Mouse (Mus musculus) cerebellum, postnatal 10 days (tissue): ENCODE measurements around the gene Hdac2.

Experiments used
- DNase-seq, 2 experiments: peaks; one replicate each; pipeline ENCODE4 v3.0.0; 2021; ENCODE audit warnings: mixed read lengths in 2 of 2

Hdac2 gene

GRCm38 (mm10) chr10:36974086-36974675 is at the start of gene Hdac2:
TSS of gene Hdac2 (plus strand) at chr10:36974544.
- peak; percentile 94 to 95 for DNase-seq

DNA sequence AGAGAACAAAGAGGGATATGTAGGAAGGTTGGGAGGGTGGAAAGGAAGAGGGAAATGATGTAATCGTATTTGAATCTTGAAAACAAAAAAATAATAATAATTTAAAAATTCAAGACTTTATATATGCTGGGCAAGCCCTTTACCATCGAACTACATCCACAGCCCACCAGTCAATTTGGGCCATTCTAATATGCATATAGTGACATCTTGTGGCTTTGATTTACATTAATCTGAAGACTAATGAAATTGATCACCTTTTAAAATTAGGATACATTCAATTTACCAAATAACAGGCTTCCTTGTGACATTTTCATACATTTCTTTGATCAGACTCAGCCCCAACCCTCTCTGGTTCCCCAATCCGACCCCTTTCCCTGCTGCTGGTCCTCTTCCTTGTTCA is 46.1 kb upstream of the Hdac2 start:
- no peak for DNase-seq

GRCm38 (mm10) chr10:36935863-36936262 is 38.5 kb upstream of the Hdac2 start:
- DNase-seq, result no peak

GRCm38 (mm10) chr10:36936271-36936670 is 38.1 kb upstream of the Hdac2 start:
- DNase-seq, result no peak

DNA sequence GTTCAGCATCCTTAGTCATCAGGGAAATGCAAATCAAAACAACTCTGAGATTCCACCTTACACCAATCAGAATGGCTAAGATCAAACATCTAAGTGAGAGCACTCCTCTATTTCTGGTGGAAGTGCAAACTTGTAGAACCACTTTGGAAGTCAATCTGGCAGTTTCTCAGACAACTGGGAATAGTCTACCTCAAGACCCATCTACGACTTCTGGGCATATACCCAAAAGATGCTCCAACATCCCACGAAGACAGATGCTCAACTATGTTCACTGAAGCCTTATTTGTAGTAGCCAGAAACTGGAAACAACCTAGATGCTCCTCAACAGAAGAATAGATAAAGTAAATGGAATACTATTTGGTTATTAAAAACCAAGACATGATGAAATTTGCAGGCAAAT is 22.6 kb upstream of the Hdac2 start:
- no peak for DNase-seq

DNA sequence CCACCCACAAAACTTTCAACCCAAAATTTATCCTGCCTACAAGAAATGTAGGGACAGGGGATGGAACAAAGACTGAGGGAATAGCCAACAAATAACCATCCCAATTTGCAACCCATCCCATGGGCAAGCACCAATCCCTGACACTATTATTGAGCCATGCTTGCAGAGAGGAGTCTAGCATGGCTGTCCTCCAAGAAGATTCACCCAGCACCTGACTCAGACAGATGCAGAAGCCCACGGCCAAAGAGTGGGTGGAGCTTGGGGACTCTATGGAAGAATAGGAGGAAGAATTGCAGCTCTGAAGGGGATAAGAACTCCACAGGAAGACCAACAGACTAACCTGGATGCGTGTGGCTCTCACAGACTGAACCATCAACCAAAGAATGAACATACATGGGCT is 21.7 kb upstream of the Hdac2 start:
- no peak for DNase-seq

DNA sequence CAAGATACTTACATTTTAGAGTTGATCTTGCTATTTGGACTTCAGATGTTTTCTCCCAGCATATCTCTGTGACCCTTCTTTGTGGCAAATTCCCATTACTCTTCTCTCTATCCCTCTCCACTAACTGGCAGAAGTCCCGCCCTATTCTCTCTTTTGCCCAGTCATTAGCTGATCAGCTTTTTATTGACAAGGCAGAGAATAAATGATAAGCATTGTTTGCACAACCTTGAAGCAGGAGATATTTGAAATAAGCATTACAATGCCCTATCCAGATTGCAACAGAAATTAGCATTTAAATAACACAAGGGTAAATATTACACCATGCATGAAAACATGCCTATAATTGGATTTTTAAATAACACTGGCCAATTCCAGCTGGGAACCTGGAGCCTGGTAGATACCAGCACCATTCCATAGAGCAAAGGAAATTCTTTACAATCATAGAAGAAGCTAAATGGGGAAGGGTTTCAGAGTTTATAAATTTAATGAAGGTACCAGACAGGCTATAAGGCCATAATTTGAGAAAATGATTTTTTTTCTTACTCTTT is 14.7 kb upstream of the Hdac2 start:
- no peak for DNase-seq

GRCm38 (mm10) chr10:36964406-36964805 is 9.9 kb upstream of the Hdac2 start:
- peak; percentile 13 to 23 for DNase-seq

- DNase-seq, result peak; percentile 83 to 84
Measured at GRCm38 (mm10) chr10:36974676-36975520, 554 bp downstream of the Hdac2 start.

- DNase-seq, result peak in 1 of 2 experiments; percentile 6
Measured at GRCm38 (mm10) chr10:36981866-36982265, 7.5 kb downstream of the Hdac2 start.

DNA sequence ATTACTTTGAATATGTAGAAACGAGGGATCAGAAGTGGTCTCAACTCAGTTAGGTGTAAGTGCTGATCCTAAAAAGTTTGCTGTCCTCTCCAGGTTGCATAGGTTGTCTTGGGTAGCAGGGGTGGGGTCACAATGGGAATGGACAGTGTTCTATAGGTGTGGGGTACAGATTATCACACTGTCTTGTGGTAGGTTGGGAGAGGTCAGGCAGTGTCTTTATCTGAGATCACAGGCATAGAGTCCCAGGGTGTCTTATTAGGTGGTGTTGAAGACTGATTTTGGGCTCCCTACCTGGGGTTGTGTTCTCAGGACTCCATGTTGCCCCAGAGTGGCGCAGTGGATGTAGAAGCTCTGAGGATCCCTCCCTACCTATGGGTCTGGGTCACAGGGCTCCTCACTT is 17.8 kb downstream of the Hdac2 start:
- no peak for DNase-seq

DNA sequence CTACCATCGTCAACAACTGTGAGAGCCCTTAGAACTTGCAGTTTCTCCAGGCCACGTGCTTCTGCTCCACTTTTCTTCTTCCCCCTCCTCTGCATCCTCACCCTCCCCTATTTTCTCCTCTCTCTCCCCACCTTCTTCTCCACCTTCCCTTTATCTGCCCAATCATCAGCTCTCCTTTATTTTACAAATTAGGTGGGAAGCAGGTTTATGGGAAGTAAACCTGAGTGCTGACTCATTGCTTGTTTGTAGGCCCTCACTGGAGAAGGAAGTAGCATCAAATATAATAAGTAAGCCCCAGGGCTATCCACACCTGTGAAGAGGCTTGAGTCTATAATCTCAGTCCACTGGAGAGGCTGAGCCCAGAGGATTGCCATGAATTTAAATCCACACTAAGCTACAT is 26.5 kb downstream of the Hdac2 start:
- no peak for DNase-seq

GRCm38 (mm10) chr10:37014274-37015107 is 40.1 kb downstream of the Hdac2 start:
- peak; percentile 84 to 85 for DNase-seq

DNA sequence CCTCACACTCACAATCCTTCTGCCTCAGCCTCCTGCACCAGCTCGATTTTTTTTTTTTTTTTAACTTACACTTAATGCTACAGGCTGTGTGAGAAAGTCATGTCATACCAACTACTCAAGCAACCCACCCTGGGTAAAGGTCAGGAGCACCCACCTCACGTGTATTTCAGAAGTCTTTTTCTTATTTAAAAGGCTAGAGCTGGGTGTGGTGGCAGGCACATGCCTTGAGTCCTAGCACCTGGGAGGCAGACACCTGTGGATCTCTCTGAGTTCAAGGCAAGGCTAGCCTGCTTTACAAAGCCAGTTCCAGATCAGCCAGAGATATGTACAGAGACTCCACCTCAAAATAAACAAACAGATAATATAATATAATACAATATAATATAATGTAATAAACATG is 41.4 kb downstream of the Hdac2 start:
- no peak for DNase-seq

GRCm38 (mm10) chr10:37016200-37016599 is 41.9 kb downstream of the Hdac2 start:
- no peak for DNase-seq

DNA sequence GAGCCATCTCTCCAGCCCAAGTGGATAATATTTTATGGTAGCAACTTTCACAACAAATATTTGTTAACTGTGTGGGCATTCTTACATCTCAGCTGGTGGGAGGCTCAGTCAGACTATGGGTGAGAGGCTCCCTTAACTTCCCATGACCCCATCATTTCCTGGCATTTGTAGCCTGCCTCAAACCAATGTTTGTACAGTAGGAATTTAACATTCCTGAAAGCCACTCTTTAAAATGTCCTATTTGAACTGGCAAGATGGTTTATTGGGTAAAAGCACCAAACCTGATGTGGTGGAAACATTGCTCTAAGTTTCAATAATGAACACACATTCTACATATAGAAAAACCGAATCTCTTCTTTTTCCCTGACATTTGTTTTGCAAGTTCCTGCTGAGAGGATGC is 50.0 kb downstream of the Hdac2 start:
- no peak for DNase-seq

DNA sequence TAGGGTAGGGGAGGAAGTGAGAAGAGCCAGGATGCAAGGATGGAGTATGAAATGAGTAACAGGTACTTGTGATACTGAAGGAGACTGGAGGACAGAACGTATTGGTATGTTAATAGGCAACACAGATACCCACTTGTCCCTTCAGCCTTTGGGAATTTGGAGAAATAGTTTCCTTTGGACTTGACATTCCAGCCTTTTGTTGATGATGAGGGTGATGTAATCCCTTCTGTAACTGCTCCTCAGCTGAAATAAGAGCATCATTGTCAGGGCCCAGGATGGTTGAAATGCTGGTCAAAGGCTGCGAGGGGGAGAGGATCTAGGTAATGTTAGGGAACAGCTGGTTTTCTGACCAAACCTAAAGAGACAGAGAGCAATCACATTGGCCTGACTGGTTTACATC is 54.3 kb downstream of the Hdac2 start:
- DNase-seq, result no peak

DNA sequence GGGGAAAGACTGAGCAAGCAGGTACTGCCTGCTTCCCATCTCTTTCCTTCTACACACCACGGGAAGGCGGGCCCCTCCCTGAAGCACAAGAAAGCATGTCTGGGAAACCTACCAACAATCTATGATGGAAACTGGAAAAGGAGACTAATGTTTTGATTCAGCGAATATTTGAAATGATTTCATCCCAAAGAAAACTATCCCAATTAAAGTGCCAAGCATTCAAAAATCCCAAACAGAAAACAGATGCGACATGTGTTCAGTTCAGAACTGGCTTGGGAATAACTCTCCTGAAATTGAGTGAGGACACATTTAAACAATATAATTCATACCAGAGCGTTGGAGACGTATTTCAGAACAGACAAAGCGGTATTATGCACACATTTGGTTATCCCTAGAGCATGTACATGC is 60.8 kb downstream of the Hdac2 start:
- peak; percentile 32 to 39 for DNase-seq

DNA sequence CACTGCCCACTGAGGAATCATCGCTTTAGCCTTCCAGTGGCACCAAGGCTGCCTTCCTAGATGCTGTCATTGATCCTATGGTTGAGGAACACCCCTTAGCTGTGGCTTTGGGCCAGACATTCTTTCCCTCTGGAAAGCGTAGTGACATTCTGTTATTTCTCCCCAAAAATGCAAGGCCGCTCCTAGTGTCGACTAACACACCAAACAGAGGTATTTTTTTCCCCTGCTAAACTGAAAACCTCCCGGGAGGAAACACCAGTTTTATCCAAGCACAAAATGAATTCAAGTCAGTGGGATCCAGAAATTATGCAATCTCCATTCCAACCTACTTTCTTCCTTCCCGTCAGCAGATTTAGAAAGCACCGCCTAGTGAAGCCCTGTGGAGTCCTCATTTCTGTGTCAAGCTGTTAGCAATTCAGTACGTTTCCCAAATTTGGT is 73.3 kb downstream of the Hdac2 start:
- DNase-seq, result peak; percentile 21 to 29
